Mouse (Mus musculus) olfactory bulb, adult 2 months (tissue): ENCODE measurements around the gene Gpr63.

Experiments
- CTCF ChIP-seq: fragments of 200-500 bp; IDR thresholded peaks from 2 replicates; pipeline ENCODE4 v1.5.1; 2012; ENCODE audit warnings: low read depth, mild to moderate bottlenecking, low read length, moderate library complexity; ENCODE audit not compliant: insufficient read depth
- POLR2A ChIP-seq: fragments of 200-500 bp; IDR thresholded peaks from 2 replicates; pipeline ENCODE4 v1.6.1; 2012; ENCODE audit warnings: mild to moderate bottlenecking, low read depth, low read length, moderate library complexity; ENCODE audit not compliant: insufficient read depth

GRCm38 (mm10) chr4:24965918-24966298 is 299 bp upstream of the Gpr63 start:
- no peak for TF ChIP-seq CTCF
- no peak for TF ChIP-seq POLR2A
